Mouse (Mus musculus) central nervous system, embryonic 11.5 days (tissue): Measurements from ENCODE around the gene Tgfb1. TPM values are rescaled to one million over a fixed set of nuclear protein-coding genes. Genes with fewer than 3 reads are reported as not detected.

Experiments
- polyA plus RNA-seq: library from polyadenylated mRNA; depleted of rRNA; stranded (reverse); fragments of >200 nt; gene quantifications from 2 replicates; pipeline ENCODE4 v1.2.3, GENCODE M21; 2012; rRNA removed

The Tgfb1 gene
- polyA plus RNA-seq = 5.5 and 8.6 TPM in 2 replicates

GRCm38 (mm10) chr7:25686680-25687531 lies at the start of gene Tgfb1:
Gene Tgfb1 (plus strand): TSS chr7:25687002.

GRCm38 (mm10) chr7:25658657-25659472 lies 27.9 kb upstream of the Tgfb1 start, which contains the start of the genes Bckdha and Exosc5:
Gene Bckdha (minus strand): TSS chr7:25658981.
Gene Exosc5 (plus strand): TSS chr7:25659164.

DNA sequence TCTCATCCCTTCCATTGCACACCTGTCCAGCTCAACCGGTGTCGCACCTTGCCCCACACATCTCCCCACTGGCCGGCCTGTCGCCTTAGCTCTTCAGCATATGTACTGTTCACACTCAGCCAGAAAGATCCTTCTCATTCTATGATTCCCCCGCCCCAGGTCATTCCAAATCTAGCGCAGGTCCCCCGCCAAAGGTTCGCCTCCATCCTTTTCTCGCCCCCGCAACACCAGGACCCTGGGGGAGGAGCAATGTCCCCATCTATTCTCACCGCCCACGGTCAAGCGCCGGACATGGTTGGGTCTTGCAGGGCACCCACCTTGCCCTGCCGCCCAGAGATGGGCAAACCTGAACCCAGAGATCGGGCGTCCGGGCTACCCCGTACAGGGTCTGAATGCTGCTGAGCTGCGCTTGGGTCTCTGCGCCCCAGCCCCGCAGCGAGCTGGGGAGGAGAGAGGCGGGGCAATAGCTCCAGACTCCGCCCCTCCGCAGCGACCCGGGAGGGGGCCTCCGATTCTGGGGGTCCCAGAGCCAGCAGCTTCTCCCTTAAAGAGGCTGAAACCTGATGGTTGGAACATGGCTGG lies 12.0 kb upstream of the Tgfb1 start, which contains the start of gene Tmem91:
Tmem91 (minus strand) TSS at position 448 of the 582 bp plus-strand sequence.

DNA sequence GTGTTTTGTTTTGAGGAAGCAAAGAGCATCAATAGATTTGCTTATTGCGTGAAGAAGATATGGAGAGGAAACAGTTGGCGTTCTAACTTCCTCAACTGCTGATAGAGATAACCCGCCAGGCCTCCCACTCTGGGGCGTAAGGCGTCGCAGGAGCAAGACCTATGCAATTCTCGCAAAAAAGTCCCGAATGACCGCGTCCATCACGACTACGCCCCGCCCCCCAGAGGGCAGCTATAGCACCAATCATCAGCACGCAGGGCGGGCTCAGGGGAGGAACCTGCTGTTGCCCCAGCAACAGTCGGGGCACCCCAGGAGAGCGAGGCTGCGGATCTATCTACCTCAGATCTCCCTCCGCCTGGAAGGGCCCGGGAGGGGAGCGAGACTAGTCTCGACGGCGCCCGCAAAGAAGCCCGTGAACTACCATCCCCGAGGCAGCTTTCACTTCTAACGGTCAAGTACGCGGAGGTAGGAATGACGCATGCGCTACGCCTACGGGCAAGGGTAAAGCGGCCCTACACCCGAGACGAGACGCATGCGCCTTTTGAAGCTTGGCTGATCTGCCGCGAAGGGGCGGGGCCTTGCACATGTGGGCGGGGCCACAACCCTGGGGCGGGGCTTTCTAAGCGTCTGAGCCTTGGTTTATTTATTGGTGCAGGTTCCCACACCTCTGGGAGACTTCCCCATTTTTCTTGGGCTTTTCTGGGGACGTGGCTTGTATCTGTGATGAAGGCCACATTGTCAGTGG lies 6.1 kb upstream of the Tgfb1 start, which contains the start of gene B9d2:
B9d2 (plus strand) TSS at position 267 of the 745 bp plus-strand sequence.

GRCm38 (mm10) chr7:25718788-25719417 lies 32.1 kb downstream of the Tgfb1 start, which contains the start of gene Ccdc97:
Gene Ccdc97 (minus strand): TSS chr7:25719088.

Other genes with a start within 250 kb of the Tgfb1 start
- 0.61 and 1.2 TPM in 2 replicates for gene Ceacam1, start 209.4 kb upstream of the Tgfb1 start, polyA plus RNA-seq
- gene Ceacam2, start 147.1 kb upstream of the Tgfb1 start, polyA plus RNA-seq = not detected in 2 replicates
- gene Erich4, start 71.1 kb upstream of the Tgfb1 start, polyA plus RNA-seq = not detected in 2 replicates
- 22.3 and 31.2 TPM in 2 replicates for gene Dmac2, start 67.6 kb upstream of the Tgfb1 start, polyA plus RNA-seq
- gene B3gnt8, start 60.3 kb upstream of the Tgfb1 start, polyA plus RNA-seq = 1.4 and 1.6 TPM in 2 replicates
- gene Bckdha, start 28.0 kb upstream of the Tgfb1 start, polyA plus RNA-seq = 31.3 and 48.1 TPM in 2 replicates
- 45.5 and 45.7 TPM in 2 replicates for gene Exosc5, start 27.8 kb upstream of the Tgfb1 start, polyA plus RNA-seq
- gene Tmem91, start 11.8 kb upstream of the Tgfb1 start, polyA plus RNA-seq = 0.52 and 0.74 TPM in 2 replicates
- gene B9d2, start 6.2 kb upstream of the Tgfb1 start, polyA plus RNA-seq = 21.3 and 30.0 TPM in 2 replicates
- gene Ccdc97, start 32.1 kb downstream of the Tgfb1 start, polyA plus RNA-seq = 66.6 and 84.8 TPM in 2 replicates
- gene Hnrnpul1, start 67.8 kb downstream of the Tgfb1 start, polyA plus RNA-seq = 80.8 and 115 TPM in 2 replicates
- gene Axl, start 101.7 kb downstream of the Tgfb1 start, polyA plus RNA-seq = 22.3 and 32.5 TPM in 2 replicates
- 0.71 and 3.9 TPM in 2 replicates for gene Cyp2s1, start 129.9 kb downstream of the Tgfb1 start, polyA plus RNA-seq
- 0.02 TPM in 1 of 2 replicates, not detected in the other for gene Cyp2b10, start 210.6 kb downstream of the Tgfb1 start, polyA plus RNA-seq